ENCODE assay signal across 8 mouse cellular contexts in genomic region chr5:120674229-120675145, GRCm38 (mm10). TPM values are rescaled to one million over a fixed set of nuclear protein-coding genes. Genes with fewer than 3 reads are reported as not detected.
A peak's percentile ranks its signal among the peaks of the same experiment; 100 is the strongest.
DNase-seq lines count a peak whose midpoint lies in the region; ATAC-seq and TF ChIP-seq lines count a peak whose summit lies in the region.

No protein-coding gene starts in this region.

- 22% methylated on average over 21 of the region's 21 CpGs for WGBS in forebrain, embryonic 16.5 days
- 28% methylated on average over 21 of the region's 21 CpGs for WGBS in midbrain, postnatal 0 days

- TF ChIP-seq CTCF in E14TG2a.4 (conservative IDR thresholded peaks at IDR 0.05; ENCODE audit: low read length): no peak
- TF ChIP-seq CTCF in midbrain, postnatal 0 days (IDR thresholded peaks at IDR 0.05): no peak

- ATAC-seq in forebrain, embryonic 16.5 days: peak; percentile 37
- no peak for ATAC-seq in midbrain, postnatal 0 days (ENCODE audit: low FRiP score)

- peak; percentile 74 for DNase-seq in cerebellum, postnatal 10 days
- no peak for DNase-seq in cerebellum, adult 9-10 months
- peak; percentile 65 for DNase-seq in midbrain, postnatal 0 days (ENCODE audit: low spot score)
- no peak for DNase-seq in frontal cortex, postnatal 14 days (ENCODE audit: low spot score in 2 of 2)
- no peak for DNase-seq in ovary, postnatal 10 days (ENCODE audit: low spot score)
- no peak for DNase-seq in urinary bladder, postnatal 10 days (ENCODE audit: low spot score)

- H3K27ac ChIP-seq in forebrain, embryonic 16.5 days (ENCODE audit: low read length): no peak overlapping the region
- H3K27ac ChIP-seq in midbrain, postnatal 0 days (ENCODE audit: low read depth, low read length): no peak overlapping the region

- H3K4me2 ChIP-seq in forebrain, embryonic 16.5 days (ENCODE audit: low read length): no peak overlapping the region
- no peak overlapping the region for H3K4me2 ChIP-seq in midbrain, postnatal 0 days (ENCODE audit: low read depth, low read length, poor library complexity, severe bottlenecking)

- peaks cover 58% of the 10 kb centered on the region for H3K4me1 ChIP-seq in E14TG2a.4 (replicated peaks; ENCODE audit: low read depth, low read length)
- H3K4me1 ChIP-seq in forebrain, embryonic 16.5 days (replicated peaks; ENCODE audit: control insufficient read depth, insufficient read depth, low read length): peaks cover 3% of the 10 kb centered on the region; the same call in 1 of the 2 replicates
- 0 out of 2 replicates have a peak, but pooled peaks cover 2% of the 10 kb centered on the region for H3K4me1 ChIP-seq in midbrain, postnatal 0 days (ENCODE audit: insufficient read depth, low read length)

- no peaks in the 10 kb centered on the region for H3K9me3 ChIP-seq in E14TG2a.4 (ENCODE audit: low read length)
- no peaks in the 10 kb centered on the region for H3K9me3 ChIP-seq in forebrain, embryonic 16.5 days (ENCODE audit: control insufficient read depth, low read length)
- H3K9me3 ChIP-seq in midbrain, postnatal 0 days (ENCODE audit: low read length): no peaks in the 10 kb centered on the region

- H3K9ac ChIP-seq in forebrain, embryonic 16.5 days (replicated peaks; ENCODE audit: low read depth, low read length): no peak overlapping the region
- no peak overlapping the region; the same call in 1 of the 2 replicates for H3K9ac ChIP-seq in midbrain, postnatal 0 days (replicated peaks; ENCODE audit: low read length, poor library complexity, severe bottlenecking)

- peak overlapping the region; percentile 52 for H3K4me3 ChIP-seq in E14TG2a.4 (replicated peaks; ENCODE audit: low read length)
- H3K4me3 ChIP-seq in forebrain, embryonic 16.5 days (replicated peaks; ENCODE audit: low read length): no peak overlapping the region
- H3K4me3 ChIP-seq in midbrain, postnatal 0 days (ENCODE audit: low read depth, low read length): no peak overlapping the region

- H3K36me3 ChIP-seq in E14TG2a.4 (ENCODE audit: insufficient read depth, low read length): no peaks in the 10 kb centered on the region
- no peaks in the 10 kb centered on the region for H3K36me3 ChIP-seq in forebrain, embryonic 16.5 days (ENCODE audit: control insufficient read depth, insufficient read depth)
- H3K36me3 ChIP-seq in midbrain, postnatal 0 days (ENCODE audit: insufficient read depth, low read length): no peaks in the 10 kb centered on the region; the same call in 1 of the 2 replicates

- H3K27me3 ChIP-seq in E14TG2a.4 (ENCODE audit: insufficient read depth, low read length): no peaks in the 10 kb centered on the region
- H3K27me3 ChIP-seq in forebrain, embryonic 16.5 days (replicated peaks; ENCODE audit: control insufficient read depth, insufficient read depth, low read length): no peaks in the 10 kb centered on the region
- no peaks in the 10 kb centered on the region for H3K27me3 ChIP-seq in midbrain, postnatal 0 days (ENCODE audit: insufficient read depth, low read length)

RNA-seq across cellular contexts. Expression of gene Rasal1, which starts 25.9 kb away (rescaled TPM):
- polyA plus RNA-seq in forebrain, embryonic 16.5 days (2015; fragmentation: Nextera tagmentation; extraction: Ambion mirVana): 5.3 and 6.3 TPM in 2 replicates
- 18.1 and 24.7 TPM in 2 replicates for total RNA-seq in midbrain, postnatal 0 days (2014; rRNA removed)
- polyA plus RNA-seq in midbrain, postnatal 0 days (2015; fragmentation: Nextera tagmentation; extraction: Ambion mirVana): 8.2 and 9.9 TPM in 2 replicates

RNA-seq across cellular contexts. Expression of gene Dtx1, which starts 37.2 kb away (rescaled TPM):
- 43.4 and 44.1 TPM in 2 replicates for polyA plus RNA-seq in forebrain, embryonic 16.5 days (2015; fragmentation: Nextera tagmentation; extraction: Ambion mirVana)
- total RNA-seq in midbrain, postnatal 0 days (2014; rRNA removed): 240 and 242 TPM in 2 replicates
- polyA plus RNA-seq in midbrain, postnatal 0 days (2015; fragmentation: Nextera tagmentation; extraction: Ambion mirVana): 63.0 and 67.9 TPM in 2 replicates

RNA-seq across cellular contexts. Expression of gene Cfap73, which starts 40.5 kb away (rescaled TPM):
- polyA plus RNA-seq in forebrain, embryonic 16.5 days (2015; fragmentation: Nextera tagmentation; extraction: Ambion mirVana): 0.39 and 0.46 TPM in 2 replicates
- total RNA-seq in midbrain, postnatal 0 days (2014; rRNA removed): 0.38 and 0.60 TPM in 2 replicates
- 0.62 and 0.74 TPM in 2 replicates for polyA plus RNA-seq in midbrain, postnatal 0 days (2015; fragmentation: Nextera tagmentation; extraction: Ambion mirVana)

Comparison
In these comparisons a context has a peak if more than half of its experiments do, and no peak if none do; other contexts are left out.
1. DNase-seq: peak in cerebellum, postnatal 10 days (2 of 2) and midbrain, postnatal 0 days (single experiment); none in cerebellum, adult 9-10 months (single experiment), frontal cortex, postnatal 14 days (0 of 2), ovary, postnatal 10 days (single experiment) and urinary bladder, postnatal 10 days (single experiment).